Mouse (Mus musculus): ENCODE results near the gene Lor. TPM values are rescaled to one million over a fixed set of nuclear protein-coding genes. Genes with fewer than 3 reads are reported as not detected.

Lor gene
- polyA plus RNA-seq, 2 experiments: 9.7 to 14.0 TPM

DNA sequence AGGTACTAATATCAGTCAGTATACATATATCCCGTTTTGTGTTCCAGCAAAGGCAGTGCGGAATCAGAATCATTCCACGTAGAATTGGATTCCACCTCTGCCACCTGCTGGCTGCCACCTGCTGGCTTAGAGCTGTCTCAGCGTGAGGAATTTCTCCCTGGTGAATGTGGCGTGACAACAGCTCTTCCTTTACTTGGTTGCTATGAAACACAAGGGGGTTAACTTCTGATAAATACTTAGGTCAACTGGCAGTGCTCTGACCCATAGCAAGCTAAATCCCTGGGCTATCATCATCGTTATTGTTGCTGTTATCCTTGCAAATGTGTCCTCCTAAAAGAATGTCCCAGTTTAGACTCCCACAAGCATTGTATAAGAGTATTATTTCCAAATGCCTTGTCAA is 23.6 kb upstream of the Lor start:
- no peak overlapping the region for H3K27ac ChIP-seq (replicated peaks; ENCODE audit: low read depth, low read length)
- no peaks in the 10 kb centered on the region for H3K36me3 ChIP-seq (ENCODE audit: control insufficient read depth, insufficient read depth, low read length)
- no peak for TF ChIP-seq POLR2A (IDR thresholded peaks at IDR 0.05; ENCODE audit: borderline replicate concordance, extremely low read depth, insufficient read depth, insufficient read length)
- H3K4me1 ChIP-seq (ENCODE audit: control insufficient read depth, insufficient read depth, low read length): no peaks in the 10 kb centered on the region
- H3K4me3 ChIP-seq (replicated peaks; ENCODE audit: low read length): no peak overlapping the region
- ATAC-seq (ENCODE audit: low FRiP score, low read depth) (no peak), DNase-seq (ENCODE audit: low spot score) (peak; percentile 30)
- WGBS: 9% methylated on average over 6 of the region's 6 CpGs
- H3K27me3 ChIP-seq (ENCODE audit: control insufficient read depth, insufficient read depth, low read length): no peaks in the 10 kb centered on the region
- no peaks in the 10 kb centered on the region for H3K9me3 ChIP-seq (ENCODE audit: control insufficient read depth, low read length)
- H3K4me2 ChIP-seq (replicated peaks; ENCODE audit: low read depth, low read length, severe bottlenecking): no peak overlapping the region
- H3K9ac ChIP-seq (ENCODE audit: low read depth, low read length, severe bottlenecking): no peak overlapping the region

DNA sequence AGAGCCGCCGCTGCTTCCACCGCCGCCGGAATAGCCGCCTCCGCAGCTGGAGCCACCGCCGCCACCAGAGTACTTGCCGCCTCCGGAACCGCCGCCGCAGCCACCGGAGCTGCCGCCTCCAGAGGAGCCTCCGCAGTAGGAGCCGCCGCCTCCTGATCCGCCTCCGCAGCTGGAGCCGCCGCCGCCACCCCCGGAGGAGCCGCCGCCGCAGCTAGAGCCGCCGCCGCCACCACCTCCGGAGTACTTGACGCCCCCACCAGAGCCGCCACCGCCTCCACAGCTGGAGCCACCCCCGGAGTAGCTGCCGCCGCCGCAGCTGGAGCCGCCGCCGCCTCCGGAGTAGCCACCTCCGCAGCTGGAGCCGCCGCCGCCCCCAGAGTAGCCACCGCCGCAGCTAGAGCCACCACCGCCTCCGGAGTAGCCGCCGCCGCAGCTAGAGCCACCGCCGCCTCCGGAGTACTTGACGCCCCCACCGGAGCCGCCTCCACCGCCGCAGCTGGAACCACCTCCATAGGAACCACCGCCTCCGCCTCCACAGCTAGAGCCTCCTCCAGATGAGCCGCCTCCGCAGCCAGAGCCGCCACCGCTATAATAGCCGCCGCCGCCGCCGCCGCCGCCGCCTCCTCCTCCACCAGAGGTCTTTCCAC is 1.5 kb downstream of the Lor start:
- peak overlapping the region; percentile 73 for H3K4me3 ChIP-seq (replicated peaks; ENCODE audit: low read length)
- under 1% methylated on average over 47 of the region's 76 CpGs for WGBS
- H3K27me3 ChIP-seq (ENCODE audit: control insufficient read depth, insufficient read depth, low read length): peaks cover 20% of the 10 kb centered on the region; the same call in 1 of the 2 replicates
- peak overlapping the region; percentile 72 for H3K9ac ChIP-seq (ENCODE audit: low read depth, low read length, severe bottlenecking)
- no peak for TF ChIP-seq POLR2A (IDR thresholded peaks at IDR 0.05; ENCODE audit: borderline replicate concordance, extremely low read depth, insufficient read depth, insufficient read length)
- DNase-seq (ENCODE audit: low spot score): peak; percentile 53
- H3K27ac ChIP-seq (replicated peaks; ENCODE audit: low read depth, low read length): peak overlapping the region; percentile 82
- no peaks in the 10 kb centered on the region for H3K9me3 ChIP-seq (ENCODE audit: control insufficient read depth, low read length)
- ATAC-seq (ENCODE audit: low FRiP score, low read depth): peak; percentile 74
- H3K36me3 ChIP-seq (ENCODE audit: control insufficient read depth, insufficient read depth, low read length): no peaks in the 10 kb centered on the region
- peak overlapping the region; percentile 90 for H3K4me2 ChIP-seq (replicated peaks; ENCODE audit: low read depth, low read length, severe bottlenecking)
- H3K4me1 ChIP-seq (ENCODE audit: control insufficient read depth, insufficient read depth, low read length): no peaks in the 10 kb centered on the region; the same call in 1 of the 2 replicates

DNA sequence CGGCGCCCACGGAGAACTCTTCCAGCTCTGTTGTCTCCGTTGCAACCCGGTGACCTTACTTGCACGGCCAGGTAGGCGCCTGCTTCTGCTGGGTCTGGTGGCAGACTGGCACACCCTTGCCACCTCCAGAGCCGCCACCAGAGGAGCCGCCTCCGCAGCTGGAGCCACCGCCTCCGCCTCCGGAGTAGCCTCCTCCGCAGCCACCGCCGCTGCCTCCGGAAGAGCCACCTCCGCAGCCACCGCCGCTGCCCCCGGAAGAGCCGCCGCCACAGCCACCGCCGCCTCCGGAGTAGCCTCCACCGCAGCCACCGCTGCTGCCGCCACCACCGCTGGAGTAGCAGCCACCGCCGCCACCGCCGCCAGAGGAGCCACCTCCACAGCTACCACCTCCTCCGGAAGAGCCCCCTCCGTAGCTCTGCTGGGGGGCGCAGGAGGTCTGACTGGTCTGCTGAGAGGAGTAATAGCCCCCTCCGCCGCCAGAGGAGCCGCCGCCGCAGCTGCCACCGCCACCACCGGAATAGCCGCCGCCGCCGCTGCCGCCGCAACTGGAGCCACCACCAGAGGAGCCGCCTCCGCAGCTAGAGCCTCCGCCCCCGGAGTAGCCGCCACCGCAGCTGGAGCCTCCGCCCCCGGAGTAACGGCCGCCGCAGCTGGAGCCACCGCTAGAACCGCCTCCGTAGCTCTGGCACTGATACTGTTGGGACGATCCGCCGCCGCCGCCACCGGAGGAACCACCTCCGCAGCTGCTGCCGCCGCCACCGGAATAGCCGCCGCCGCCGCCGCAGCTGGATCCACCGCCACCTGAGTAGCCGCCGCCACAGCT is 2.3 kb downstream of the Lor start:
- H3K9ac ChIP-seq (ENCODE audit: low read depth, low read length, severe bottlenecking): peak overlapping the region; percentile 72
- 1% methylated on average over 47 of the region's 82 CpGs for WGBS
- H3K4me1 ChIP-seq (ENCODE audit: control insufficient read depth, insufficient read depth, low read length): no peaks in the 10 kb centered on the region; the same call in 1 of the 2 replicates
- peak overlapping the region; percentile 90 for H3K4me2 ChIP-seq (replicated peaks; ENCODE audit: low read depth, low read length, severe bottlenecking)
- peaks cover 20% of the 10 kb centered on the region; the same call in 1 of the 2 replicates for H3K27me3 ChIP-seq (ENCODE audit: control insufficient read depth, insufficient read depth, low read length)
- no peaks in the 10 kb centered on the region for H3K9me3 ChIP-seq (ENCODE audit: control insufficient read depth, low read length)
- ATAC-seq (ENCODE audit: low FRiP score, low read depth) (peak; percentile 78), DNase-seq (ENCODE audit: low spot score) (peak; percentile 59)
- TF ChIP-seq POLR2A (IDR thresholded peaks at IDR 0.05; ENCODE audit: borderline replicate concordance, extremely low read depth, insufficient read depth, insufficient read length): no peak
- no peaks in the 10 kb centered on the region for H3K36me3 ChIP-seq (ENCODE audit: control insufficient read depth, insufficient read depth, low read length)
- peak overlapping the region; percentile 73 for H3K4me3 ChIP-seq (replicated peaks; ENCODE audit: low read length)
- H3K27ac ChIP-seq (replicated peaks; ENCODE audit: low read depth, low read length): peak overlapping the region; percentile 82

DNA sequence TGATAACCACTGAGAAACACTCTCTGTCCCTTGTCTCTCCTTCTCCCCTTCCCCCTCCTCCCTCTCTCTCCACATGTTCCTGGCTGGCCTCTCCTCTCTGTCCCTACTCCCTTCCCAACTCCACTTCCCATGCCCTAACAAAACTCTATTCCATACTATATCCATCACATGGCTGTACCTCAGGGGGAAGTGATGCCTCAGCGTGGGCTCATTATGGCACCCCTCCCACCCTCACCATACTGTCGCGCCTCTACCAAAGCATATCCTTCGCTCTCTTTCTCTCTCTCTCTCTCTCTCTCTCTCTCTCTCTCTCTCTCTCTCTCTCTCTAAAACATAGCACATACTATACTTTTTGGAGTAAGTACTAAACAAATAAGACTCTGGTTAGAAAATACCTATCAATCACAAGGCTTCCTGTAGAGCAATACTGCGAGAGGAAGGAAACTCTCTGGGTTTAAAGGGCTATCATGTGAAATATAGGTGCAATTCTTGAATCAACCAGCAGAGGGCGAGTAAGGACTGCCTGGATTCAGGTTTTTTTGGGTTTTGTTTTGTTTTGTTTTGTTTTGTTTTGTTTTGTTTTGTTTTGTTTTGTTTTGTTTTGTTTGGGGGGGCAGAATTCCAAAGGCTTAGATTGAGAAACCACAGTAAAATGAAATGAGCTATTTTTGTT is 32.4 kb downstream of the Lor start:
- H3K9me3 ChIP-seq (ENCODE audit: control insufficient read depth, low read length): no peaks in the 10 kb centered on the region
- 47% methylated on average over 6 of the region's 6 CpGs for WGBS
- peak; percentile 63 for DNase-seq (ENCODE audit: low spot score)
- no peaks in the 10 kb centered on the region for H3K36me3 ChIP-seq (ENCODE audit: control insufficient read depth, insufficient read depth, low read length)
- TF ChIP-seq POLR2A (IDR thresholded peaks at IDR 0.05; ENCODE audit: borderline replicate concordance, extremely low read depth, insufficient read depth, insufficient read length): no peak
- ATAC-seq (ENCODE audit: low FRiP score, low read depth): no peak
- no peaks in the 10 kb centered on the region for H3K27me3 ChIP-seq (ENCODE audit: control insufficient read depth, insufficient read depth, low read length)
- no peak overlapping the region for H3K4me2 ChIP-seq (replicated peaks; ENCODE audit: low read depth, low read length, severe bottlenecking)
- H3K4me1 ChIP-seq (ENCODE audit: control insufficient read depth, insufficient read depth, low read length): no peaks in the 10 kb centered on the region
- H3K4me3 ChIP-seq (replicated peaks; ENCODE audit: low read length): no peak overlapping the region
- H3K9ac ChIP-seq (ENCODE audit: low read depth, low read length, severe bottlenecking): no peak overlapping the region
- no peak overlapping the region for H3K27ac ChIP-seq (replicated peaks; ENCODE audit: low read depth, low read length)

DNA sequence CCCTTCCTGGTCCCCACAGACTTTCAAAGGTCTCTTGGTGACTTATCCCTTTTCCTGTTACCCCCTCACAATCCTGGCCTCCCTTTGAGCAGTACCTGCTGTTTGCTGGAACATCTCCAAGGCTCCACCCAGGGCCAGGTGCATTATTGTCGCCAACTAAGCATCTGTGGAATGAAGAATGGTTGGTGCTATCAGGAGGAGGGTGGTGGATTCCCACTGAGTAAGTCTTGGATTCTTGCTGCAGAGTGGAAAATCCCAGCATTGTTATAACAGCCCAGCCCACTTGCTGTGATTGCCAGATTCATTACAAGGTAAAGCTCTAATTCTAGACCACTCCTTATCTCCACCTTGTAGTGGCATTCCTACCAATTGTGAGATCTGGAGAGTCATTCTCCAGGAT is 49.0 kb downstream of the Lor start:
- no peak overlapping the region for H3K27ac ChIP-seq (replicated peaks; ENCODE audit: low read depth, low read length)

More for the DNA sequence above, 49.0 kb downstream of the Lor start:
- Histone ChIP-seq H3K4me1 (ENCODE audit: control insufficient read depth, insufficient read depth, low read length) (no peaks in the 10 kb centered on the region), H3K4me3 (replicated peaks; ENCODE audit: low read length) (no peak overlapping the region), H3K36me3 (ENCODE audit: control insufficient read depth, insufficient read depth, low read length) (no peaks in the 10 kb centered on the region), H3K27me3 (ENCODE audit: control insufficient read depth, insufficient read depth, low read length) (no peaks in the 10 kb centered on the region), H3K9ac (ENCODE audit: low read depth, low read length, severe bottlenecking) (no peak overlapping the region), H3K9me3 (ENCODE audit: control insufficient read depth, low read length) (no peaks in the 10 kb centered on the region), H3K4me2 (replicated peaks; ENCODE audit: low read depth, low read length, severe bottlenecking) (no peak overlapping the region)
- DNase-seq (ENCODE audit: low spot score) (no peak), ATAC-seq (ENCODE audit: low FRiP score, low read depth) (no peak)
- WGBS: 56% methylated on average over 1 of the region's 1 CpGs
- no peak for TF ChIP-seq POLR2A (IDR thresholded peaks at IDR 0.05; ENCODE audit: borderline replicate concordance, extremely low read depth, insufficient read depth, insufficient read length)

All from limb, embryonic 14.5 days (tissue).